Mouse (Mus musculus) adrenal gland, postnatal 10 days (tissue): ENCODE measurements around the gene Mbtps1. TPM values are rescaled to one million over a fixed set of nuclear protein-coding genes. Genes with fewer than 3 reads are reported as not detected.

Source experiments
- DNase-seq: peaks from one replicate; pipeline ENCODE4 v3.0.0; 2021; ENCODE audit warnings: mixed read lengths
- long read RNA-seq, 2 experiments: library from polyadenylated mRNA; stranded (forward); transcript quantifications; one replicate each; pipeline ENCODE4 v2.0.0; 2021
- total RNA-seq, 2 experiments: library from RNA; stranded (reverse); gene quantifications; 2 replicates each; pipeline ENCODE4 v1.2.3; 2021

The Mbtps1 gene
- total RNA-seq, result 100 to 1,000 TPM; 103 to 114 TPM
- long read RNA-seq, experiment 1, full-length matches to known transcripts, result 9 of 66 reads
- long read RNA-seq, experiment 1, partial matches to known transcripts, result 50 of 66 reads
- long read RNA-seq, experiment 1, other reads (novel, unspliced or antisense), result 7 of 66 reads
- long read RNA-seq, experiment 2, full-length matches to known transcripts, result 43 of 85 reads
- long read RNA-seq, experiment 2, partial matches to known transcripts, result 24 of 85 reads
- long read RNA-seq, experiment 2, other reads (novel, unspliced or antisense), result 18 of 85 reads

DNA sequence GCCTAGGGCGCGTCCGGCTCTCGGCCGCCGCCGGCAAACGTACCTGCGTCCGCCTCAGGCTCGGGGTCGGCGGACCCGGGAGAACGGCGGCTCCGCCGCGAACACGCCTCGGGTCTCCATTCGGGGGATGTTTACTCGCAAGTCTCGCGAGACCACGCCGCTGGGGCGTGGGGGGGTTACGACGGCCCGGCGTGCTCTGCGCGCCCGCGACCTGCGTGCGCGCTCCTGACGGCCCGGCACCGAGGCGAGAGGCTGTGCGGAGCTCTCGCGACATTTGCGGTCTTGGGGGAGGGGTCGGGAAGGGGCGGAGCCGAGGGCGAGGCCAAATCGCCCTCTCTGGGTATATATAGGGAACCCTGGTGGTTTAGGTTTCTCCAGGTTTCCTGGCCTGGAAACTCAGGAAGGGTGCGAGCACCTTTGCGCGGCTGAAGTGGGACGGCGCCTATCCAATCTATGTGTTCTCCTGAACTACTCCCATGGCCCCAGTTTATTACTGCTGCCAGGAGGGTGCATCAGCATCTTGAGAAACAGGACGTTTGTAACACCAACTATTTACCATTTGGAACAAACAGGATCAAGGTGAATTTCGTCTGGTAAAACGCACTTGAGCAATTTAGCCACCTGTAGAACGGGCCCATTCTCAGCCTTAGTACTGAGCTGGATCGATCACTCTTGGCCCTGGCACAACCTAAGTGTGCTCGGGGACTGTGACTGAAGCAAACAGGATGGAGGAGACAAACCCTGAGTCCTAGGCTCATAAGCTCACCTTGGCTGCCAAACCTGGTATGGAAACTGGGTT lies at the start of gene Mbtps1:
Gene Mbtps1, minus strand, starts transcription at position 133 of the 799 bp plus-strand sequence.
- peak; percentile 99 for DNase-seq

DNA sequence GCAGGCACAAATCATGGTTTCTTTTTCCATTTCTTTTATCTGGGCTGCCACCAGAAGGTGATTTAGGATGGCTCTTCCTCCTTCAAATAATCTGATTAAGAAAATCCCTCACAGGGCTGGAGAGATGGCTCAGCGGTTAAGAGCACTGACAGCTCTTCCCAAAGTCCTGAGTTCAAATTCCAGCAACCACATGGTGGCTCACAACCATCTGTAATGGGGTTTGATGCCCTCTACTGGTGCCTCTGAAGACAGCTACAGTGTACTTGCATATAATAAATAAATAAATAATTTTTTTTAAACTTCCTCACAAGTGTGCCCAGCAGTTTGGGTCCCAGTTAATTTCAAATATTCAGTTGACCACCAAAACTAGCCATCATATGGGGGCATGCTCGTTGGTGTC lies 47.7 kb upstream of the Mbtps1 start:
- DNase-seq, result no peak

DNA sequence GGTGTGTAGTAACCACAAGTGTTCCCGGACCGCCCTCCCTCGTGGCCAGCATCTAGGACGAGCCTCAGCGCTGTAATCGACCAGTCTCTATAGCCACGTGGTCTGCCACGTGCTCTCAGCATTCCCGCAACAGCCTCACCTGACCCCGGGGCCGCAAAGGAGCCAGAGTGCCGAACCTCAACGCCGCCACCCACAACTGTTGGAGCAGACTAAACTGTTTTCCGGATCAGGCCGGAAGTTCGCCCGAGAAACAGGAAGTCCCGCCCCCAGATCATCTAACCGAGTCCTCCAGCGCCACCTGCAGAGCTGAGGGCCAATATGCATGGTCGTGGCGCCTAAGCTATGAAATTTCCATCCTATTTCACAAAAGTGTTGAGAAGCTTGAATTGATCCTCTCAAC lies 46.5 kb upstream of the Mbtps1 start, which contains the start of gene Taf1c:
Gene Taf1c, minus strand, starts transcription at position 227 of the 400 bp plus-strand sequence.
- peak; percentile 95 for DNase-seq

DNA sequence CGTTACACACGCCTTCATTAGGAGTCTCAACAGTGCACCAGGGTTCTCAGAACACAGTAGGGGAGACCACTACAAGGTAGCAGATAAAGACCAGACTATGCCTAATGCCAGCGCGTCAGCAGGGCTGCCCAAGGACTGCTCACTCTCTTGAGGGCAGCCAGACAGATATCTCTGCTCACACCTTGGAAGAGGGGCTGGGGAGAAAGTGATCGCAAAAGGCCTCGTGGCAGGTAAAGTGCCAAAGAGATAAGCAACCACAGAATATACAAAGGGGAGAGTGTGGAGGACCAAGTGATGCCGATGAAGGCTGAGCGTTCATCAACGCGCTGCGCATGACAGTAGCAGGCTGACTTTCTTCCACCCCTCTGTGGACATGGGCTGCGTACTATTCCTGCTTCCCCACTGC lies 45.9 kb upstream of the Mbtps1 start:
- DNase-seq, result no peak

DNA sequence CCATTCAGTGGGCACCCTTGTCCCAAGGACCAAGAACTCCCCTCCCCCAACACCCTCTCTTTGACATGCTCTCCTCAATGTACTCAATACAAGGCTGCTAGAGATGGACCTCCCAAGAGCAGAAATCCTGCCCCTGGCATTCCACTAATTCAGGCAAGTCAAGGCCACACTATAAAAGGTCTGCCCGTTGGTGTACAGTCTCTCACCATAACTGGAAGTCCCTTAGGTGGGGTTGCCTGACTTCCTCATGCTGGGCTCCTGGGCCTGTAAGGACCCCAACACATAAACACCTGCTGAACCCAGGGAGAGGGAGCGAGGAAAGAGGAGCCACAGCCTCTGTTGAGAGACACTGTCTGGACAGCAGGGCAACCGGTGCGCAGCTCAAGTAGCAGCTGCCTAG lies 45.2 kb upstream of the Mbtps1 start:
- peak; percentile 29 for DNase-seq

DNA sequence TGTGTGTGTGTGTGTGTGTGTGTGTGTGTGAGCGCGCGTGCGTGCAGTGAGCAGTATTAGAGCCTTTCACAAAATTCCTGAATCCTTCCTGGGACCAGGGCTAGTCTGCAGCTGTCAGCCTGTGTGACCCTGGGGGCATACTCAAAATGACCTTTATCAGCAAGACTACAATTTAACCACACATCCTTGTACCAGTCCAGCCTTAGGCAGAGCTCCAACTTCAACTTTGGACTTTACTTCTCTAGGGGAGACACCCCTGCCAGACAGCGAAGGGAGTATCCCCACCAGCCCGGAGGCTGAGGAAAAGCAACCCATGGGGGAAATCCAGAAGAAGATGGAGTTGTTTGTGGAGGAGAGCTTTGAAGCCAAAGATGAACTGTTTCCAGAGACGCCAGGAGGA lies 32.9 kb upstream of the Mbtps1 start:
- no peak for DNase-seq

DNA sequence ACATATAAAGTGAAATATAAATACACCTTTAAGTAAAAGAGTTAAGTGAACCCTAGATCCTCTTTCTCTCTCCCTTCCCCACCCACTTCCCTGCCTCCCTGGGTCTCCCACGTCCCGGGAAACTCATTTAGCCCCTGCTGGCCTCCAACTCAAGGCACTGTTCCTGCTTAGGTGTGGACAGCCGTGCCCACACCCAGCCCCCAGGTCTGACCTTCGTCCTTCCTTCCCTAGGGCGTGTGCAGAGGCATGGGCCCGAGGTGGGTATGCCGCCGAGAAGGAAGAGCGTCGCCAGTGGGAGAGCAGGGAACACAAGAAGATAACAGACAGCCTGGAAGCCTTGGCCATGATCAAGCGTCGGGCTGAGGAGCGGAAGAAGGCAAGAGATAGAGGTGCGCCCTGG lies 31.8 kb upstream of the Mbtps1 start:
- DNase-seq, result no peak

DNA sequence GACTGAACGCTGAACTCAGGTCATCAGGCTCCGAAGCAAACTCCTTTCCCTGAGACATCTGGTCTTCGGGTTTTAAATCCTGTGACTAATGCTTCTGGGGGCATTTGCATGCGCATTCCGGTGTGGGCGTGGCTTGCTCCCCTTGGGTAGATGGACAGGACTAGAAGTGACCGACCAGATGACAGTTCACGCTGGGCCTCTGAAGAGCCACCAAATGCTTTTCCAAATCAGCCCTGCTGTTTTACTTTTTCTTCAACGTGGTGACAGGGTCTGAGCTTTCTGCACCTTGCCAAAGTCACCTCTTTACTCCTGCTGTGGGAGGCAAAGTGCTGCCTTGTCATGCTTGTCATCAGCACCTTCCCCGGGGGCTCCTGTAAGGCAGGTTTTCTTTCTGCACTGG lies 30.3 kb upstream of the Mbtps1 start:
- no peak for DNase-seq

DNA sequence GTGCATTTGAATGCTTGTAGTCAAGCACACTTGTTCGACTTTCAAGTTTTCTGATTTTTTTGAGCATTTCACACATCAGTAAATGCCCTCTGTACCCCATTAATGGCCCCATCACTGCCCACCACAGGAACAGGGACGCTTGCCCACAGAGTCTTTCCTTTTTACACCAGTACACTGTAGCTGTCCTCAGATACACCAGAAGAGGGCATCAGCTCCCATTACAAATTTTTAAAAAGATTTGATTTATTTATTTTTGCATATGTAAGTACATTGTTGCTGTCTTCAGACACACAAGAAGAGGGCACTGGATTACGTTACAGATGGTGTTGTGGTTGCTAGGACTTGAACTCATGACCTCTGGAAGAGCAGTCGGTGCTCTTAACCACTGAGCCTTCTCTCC lies 29.8 kb upstream of the Mbtps1 start:
- DNase-seq, result no peak

DNA sequence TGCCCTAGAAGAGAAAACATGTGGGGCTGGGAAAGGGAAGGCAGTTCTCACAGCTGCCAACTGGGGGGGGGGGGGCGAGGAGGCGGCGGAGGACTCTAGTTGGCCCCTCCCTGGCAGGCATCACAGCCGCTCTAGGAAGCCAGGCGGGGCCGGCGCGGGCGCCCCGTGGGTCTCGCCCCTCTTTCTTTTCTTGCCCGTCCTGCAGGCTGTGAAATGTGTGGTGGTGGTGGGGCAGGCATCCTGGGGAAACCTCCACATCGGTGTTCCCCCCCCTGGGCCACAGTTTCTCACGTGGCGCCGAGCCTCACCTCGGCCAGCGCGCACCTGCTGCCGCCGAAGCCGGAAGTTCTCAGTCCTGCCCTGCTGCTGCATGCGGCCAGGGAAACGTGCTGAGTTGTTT lies 27.4 kb upstream of the Mbtps1 start:
- DNase-seq, result no peak

DNA sequence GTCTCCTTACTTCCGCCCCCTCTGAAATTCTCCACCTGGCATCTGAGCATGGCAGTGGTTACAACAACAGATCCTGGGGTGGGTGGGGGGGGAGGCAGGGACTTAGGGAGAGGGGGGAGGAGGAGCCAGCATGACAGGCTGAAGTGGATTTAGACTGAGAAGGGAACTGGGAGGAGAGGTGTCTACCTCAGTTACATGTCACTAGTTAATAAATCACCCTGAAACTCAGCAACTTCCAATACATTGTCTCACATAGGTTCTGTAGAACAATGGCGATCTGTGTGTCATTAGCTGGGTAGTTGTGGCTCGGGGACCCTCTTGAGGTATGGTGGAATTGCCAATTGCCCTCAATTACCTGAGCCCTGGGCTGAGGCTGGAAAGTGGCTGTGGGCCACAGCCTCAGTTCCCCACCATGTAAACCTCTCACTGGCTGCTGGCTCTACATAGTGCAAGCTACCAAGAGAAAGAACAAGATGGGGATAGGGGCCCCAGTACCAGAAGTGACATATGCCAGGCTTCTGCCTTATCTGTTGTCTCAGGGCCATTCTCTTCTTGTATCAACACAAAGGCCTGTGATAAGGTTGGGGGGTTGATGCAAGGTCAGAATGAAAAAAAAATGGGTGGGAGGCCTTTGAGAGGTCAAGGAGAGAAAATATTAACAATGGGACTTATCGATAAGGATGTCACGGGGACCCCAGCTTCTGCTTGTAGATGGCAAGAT lies 22.1 kb upstream of the Mbtps1 start:
- DNase-seq, result no peak

DNA sequence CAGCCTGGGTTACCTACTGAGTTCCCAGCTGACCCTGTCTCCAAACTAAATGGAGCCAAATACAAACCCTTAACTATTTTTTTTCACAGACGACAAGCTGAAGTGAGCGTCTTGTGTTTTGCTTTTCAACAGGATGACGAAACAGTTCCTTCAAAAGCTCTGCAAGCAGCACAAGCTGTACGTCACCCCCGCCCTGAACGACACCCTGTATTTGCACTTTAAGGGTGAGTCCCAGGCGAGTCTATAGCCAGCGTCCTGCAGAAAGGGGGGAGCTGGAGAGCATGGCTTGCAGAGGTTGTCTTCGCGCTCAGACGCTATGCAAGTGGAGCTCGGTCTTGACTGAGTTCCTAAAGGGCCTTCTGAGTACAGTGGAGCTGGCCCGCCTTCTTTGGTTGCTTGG lies 20.6 kb upstream of the Mbtps1 start:
- no peak for DNase-seq

DNA sequence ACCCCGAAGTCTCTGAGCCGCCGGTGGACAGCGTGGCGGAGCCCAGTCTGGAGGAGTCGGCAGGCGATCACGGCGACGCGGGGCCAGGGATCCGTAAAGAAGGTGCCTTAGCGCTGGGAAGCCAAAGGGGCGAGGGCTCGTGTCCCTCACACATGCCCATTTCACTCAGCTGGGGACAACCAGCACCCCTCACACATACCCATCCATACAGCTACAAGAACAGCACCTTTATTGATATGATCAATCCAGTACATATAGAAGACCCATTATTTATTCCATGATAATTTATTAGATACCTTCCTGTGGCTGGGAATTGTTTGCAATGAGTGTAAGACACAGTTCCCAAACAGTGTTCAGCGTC lies 16.8 kb upstream of the Mbtps1 start:
- no peak for DNase-seq

DNA sequence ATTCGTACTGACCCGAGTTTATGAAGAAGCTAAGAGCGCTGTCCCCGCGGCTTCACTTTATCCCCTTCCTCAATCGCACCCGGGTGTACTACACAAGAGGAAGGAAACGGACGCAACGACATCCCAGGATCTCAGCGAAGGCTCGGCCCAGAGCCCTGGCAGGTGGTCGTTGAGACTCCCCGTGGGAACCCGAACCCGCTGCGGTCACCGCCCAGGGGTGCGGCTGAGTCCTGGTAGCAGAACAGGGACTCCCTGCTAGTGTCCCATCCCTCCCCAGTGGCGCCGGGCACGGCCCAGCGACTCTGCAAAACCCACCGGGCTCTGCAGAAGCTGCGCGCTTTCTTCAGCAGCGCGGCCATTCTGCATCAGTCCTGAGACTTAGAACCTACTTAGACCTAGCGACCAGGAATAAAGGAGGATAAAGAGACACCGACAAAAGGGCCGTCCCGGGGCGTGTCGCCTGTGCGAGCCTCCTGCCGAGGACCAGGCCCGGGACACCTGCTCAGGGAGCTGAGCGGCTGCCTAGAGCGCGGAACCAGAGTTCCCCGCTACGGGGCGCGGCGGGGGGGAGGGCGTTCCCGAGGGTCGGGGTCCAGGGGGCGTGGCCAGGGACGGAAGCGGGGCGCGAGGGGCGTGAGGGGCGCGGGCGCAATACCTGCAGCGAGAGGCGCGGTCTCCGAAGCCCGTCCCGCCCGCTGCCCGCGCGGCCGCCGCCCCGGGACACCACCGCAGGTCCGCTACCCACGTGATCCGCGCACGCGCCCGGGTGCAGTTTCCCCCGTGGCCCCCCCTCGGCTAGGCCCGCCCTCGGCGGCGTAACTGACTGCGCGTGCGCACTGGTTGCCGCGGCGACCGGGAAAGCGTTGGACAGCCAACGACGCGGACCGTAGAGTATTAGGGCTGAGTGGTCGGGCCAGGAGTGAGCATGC lies 16.2 kb upstream of the Mbtps1 start, which contains the start of the genes Hsdl1 and Dnaaf1:
Gene Hsdl1, minus strand, starts transcription at position 747 of the 929 bp plus-strand sequence.
Gene Dnaaf1, plus strand, starts transcription at position 799 of the 929 bp plus-strand sequence.
- peak; percentile 99 for DNase-seq

DNA sequence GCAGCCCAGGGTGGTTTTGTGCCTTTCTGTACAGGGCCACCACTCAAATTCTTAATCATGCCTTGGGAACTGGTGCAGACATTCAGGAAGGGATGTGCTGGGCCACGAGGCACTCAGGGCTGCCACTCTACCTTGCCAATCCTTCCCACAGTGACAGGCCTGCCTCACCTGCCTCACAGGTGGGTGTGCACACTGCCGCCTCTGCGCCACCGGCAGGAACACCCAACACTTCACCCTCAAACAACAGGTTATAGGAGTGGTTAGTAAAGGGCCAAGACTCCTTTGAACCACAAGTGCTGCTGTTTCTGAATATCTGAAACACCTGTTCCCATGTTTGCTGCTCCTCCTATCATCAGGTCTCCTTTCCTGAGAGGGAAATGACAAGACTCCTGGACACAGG lies 13.9 kb upstream of the Mbtps1 start:
- DNase-seq, result no peak

DNA sequence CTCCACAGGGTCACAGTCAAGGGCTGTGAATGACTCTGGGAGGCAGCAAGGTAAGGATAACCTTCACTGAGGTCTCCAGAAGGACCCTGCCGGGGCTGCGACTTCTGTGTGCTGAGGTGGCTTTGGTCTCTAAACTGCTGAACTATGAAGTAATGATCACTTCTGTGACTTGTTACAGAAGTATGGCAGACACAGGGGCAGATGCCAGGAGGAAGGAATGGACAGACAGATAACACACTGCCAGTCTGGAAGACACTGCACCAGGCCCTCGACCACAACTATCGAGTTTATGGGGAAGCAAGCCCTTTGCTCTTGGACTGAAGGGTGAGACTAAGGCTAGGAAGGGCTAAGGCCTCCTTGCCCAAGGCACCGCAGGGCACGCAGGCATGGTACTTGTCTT lies 12.6 kb upstream of the Mbtps1 start:
- DNase-seq, result no peak

DNA sequence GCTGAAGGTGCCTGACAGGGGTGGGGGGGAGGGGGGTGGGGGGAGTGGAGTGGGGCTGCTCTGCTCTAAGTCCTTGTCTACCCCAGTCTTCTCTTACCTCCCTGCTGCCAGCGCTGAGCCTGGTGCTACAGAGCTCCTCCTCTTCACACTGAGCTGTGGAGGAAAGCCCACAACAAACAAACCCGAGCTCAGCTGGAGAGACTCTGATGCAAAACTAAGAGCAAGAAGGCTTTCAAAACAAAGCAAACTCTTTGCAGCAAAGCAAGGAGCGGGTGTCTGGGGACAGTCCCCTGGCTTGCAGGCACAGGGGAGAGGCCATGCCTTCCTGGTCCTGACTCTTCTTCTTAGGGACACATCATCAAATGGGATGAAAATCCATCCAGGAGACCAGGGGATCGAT lies 11.3 kb upstream of the Mbtps1 start:
- no peak for DNase-seq

DNA sequence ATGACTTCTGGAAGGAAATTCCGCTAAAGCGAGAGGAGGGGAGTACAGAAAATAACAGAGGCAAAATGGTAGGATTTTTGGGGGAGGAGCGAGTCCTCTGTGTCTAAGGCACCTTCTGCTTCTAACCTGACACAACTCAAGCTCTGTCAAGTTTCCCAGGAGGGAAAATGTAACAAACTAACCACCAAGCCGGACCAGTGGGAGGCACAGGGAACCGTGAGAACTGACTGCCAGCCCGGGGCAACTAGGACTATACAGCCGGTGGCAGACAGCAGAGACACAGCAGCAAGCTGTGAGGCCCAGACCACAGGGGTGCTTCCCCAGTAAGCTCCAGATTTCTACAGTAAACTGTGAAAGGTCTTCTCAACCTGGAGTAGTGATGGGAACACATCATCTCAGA lies 10.4 kb upstream of the Mbtps1 start:
- no peak for DNase-seq

DNA sequence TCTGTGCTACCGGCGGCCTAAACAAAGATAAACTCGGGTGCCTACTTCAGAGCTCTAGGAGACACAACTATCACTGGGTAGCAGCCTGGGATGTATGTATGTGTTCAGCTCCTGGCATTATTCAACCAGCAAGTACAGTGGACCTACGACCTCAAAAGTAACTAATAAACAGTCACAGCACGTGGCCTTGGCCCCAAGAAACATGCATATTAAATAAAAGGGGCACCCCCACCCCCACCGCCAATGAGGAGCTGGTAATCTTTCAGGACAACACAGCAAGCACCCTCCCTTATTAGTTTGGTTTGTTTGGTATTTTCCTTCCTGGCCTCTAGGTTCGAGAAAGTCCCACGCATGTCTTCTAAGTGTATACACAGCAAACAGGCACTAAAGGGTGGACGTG lies 9.7 kb upstream of the Mbtps1 start:
- DNase-seq, result no peak

DNA sequence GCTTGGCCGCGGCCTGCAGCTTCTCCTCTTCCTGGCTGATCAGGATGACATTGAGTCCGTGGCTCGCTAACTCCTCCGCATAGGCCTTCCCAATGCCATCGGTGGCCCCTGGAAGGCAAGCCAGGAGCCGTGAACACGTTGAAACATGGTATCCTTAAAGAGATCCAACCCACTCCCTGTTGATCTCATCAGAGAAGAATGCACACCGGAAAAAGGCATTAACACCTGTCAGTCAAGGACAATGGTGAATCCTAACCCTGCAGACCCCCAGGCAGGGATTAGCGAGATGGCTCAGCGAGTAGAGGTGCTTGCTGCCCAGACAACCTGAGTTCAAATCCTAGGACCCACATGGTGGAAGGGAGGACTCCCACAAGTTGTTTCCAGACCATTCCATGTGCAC lies 7.8 kb upstream of the Mbtps1 start:
- DNase-seq, result no peak

DNA sequence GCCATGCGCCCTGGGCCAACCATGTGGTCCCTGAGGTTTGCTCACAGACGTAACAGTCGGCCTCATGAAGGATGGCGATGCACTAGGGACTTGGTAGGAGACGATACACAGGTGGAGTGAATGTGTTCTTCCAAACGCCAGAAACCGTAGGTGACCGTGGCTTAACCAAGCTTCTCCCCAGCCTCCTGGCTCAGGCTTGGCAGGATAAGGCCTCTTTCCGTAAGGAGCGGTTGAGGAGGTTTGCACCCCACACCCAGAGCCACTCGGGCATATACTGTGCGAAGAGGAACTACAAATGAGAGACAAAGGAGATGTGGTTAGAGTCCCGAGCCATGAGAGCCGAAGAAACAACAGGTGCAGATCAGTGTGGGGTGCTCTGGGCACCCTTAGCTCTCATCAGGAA lies 5.3 kb upstream of the Mbtps1 start:
- no peak for DNase-seq

DNA sequence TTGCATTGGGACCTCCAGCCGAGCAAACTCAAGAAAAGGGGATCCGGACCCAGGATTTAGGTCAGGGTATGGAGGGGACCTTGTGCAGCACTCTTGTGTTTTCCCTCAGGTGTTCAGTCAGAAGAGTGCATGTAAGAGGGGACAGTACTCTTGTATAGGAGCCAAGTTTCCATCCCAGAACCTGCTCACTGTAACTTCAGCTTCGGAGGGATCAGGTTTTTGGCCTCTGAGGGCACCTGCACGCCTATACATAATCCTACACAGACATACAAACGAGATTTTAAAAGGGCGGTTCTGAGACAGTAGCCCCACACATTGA lies 826 bp upstream of the Mbtps1 start:
- DNase-seq, result no peak
